Mouse (Mus musculus) natural killer cell, adult 2 months (primary cell): Measurements from ENCODE around the gene Fcer1a.
"Not testable (repeated sequence)": the region's sequence is repeated elsewhere in the genome, so short reads cannot be mapped to it uniquely, and the experiment has no call there.

Experiments
- DNase-seq, 2 experiments: peaks; one replicate each; pipeline ENCODE4 v3.0.0; 2022; ENCODE audit warnings: low spot score in 2 of 2

Fcer1a gene

DNA sequence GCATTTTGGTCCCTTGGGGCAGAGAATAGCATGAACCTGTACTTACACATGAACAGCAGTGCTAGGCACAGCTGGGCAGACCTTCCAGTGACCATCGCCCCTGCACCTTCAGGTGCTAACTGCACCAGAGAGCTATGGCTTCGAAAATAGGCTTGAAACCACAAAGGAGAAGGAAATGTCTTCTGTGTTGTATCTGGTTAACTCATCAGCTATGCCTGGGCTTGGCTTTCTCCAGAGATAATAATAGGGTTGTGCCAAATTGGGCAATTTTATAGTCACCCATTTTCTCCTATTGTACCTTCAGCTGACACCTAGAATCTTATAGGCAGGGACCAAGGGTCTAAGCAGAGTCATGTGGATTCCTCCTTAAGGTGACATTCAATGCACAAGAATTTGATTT lies at the start of gene Fcer1a:
TSS of gene Fcer1a (minus strand) at position 134 of the 400 bp plus-strand sequence.
- DNase-seq: no peak

DNA sequence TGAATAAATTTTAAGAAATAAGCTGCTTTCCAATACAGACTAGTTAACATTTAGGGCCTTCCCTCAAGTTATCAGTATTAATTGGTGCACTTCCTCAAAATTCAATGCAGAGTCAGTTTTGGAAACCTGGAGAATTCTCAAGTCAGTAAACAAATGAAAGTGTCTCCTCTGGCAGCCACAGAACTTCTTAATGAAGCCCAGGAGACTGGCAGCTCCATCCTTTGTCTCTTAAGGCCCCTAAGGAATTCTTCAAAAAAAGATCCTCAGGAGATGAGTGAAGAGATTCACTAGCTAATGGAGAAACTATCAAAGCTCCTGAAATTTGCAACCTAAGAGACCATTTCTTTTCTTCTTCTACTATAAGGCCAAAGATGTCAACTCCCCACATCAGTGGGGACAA lies 38.7 kb upstream of the Fcer1a start, which contains the start of gene Olfr418:
TSS of gene Olfr418 (plus strand) at position 301 of the 400 bp plus-strand sequence.
- no peak for DNase-seq

DNA sequence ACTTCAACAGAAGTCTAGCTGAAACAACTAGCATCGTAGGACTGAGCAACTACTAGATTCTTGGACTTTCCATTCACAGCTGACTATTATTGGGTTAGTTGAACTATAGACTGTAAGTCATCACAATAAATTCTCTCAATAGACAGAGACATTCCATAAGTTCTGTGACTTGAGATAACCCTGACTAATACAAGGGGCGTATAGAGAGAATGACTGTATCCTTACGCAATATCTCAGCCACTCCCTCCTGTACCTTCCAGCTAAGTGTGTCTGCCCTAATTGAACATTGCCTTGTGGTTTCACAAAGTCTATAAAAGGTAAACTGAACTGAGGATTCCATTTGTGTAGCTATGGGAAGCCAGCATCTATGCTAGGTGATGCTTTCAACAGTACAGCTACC lies 22.9 kb upstream of the Fcer1a start:
- DNase-seq: no peak

DNA sequence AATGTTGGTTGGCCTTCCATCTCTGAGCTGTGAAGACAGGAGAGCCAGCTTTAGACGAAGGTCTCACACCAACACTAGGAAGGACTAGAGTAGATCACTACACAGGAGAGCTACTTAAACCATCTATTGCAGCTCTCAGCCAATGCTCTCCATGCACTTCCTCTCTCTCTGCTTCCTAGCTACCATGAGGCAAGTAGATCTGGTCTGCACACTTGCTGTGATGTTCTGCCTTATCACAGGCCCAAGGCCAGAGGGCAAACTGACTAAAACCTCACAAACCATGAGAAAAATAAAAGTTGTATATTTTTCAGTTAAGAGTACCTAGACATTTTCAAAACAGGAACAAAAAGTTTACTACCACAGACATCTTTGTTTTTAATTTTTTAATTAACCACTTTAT lies 10.0 kb upstream of the Fcer1a start:
- not testable (repeated sequence) for DNase-seq

DNA sequence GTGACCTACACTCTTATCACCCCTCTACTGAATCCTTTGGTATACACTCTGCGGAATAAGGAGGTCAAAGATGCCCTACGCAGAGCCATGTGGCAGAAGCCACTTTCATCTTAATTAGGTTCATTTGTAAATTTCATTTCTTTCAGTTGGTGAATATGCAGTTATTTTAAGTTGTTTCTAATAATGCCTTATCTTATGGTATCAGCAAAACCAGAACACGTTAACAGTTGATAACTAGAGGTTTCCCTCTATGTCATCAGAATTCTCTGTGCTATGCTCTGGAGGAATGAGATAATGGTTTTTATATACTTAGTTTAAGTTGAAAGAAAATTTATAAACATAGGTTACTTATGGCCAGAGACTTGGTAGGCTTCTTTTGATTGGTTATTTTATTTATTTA lies 10.5 kb downstream of the Fcer1a start:
- DNase-seq: no peak

DNA sequence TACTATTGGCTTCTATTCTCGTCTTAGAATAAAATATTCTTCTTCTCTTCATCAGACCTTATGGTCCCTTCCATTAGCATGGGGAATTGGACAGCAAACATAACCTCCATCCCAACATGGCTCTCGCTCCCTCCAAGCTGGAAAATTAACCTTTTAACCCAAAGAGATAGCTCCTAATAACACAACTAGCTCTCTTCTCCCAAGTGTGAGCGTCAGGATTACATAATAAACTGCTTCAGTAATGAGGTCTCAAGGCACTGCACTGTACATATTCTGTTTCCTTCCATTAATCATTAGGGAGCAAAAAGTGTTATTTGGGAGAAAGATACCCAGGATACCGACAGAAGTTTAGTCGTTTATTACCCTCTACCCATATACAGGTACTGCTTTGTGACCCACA lies 14.9 kb downstream of the Fcer1a start, which contains the start of gene Olfr1404:
TSS of gene Olfr1404 (plus strand) at position 301 of the 400 bp plus-strand sequence.
- no peak for DNase-seq

DNA sequence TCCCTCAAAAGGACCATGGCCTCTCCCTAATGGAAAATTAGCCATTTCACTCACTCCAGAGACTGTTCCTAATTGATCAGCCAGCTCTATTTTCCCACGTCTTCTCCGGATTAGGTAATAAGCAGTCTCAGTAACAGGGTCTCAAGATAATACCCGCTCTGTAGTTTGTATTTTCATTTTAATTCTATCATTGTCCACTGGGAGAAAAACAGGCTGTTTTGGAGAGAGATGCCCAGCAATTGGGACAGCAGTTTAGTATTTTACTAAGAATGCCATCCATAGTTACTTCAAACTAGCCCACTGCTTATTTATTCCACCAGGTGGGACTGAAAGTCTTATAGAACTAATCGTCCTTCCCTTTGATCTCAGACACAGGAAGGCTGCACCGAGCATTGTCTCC lies 29.5 kb downstream of the Fcer1a start, which contains the start of gene Olfr218:
TSS of gene Olfr218 (plus strand) at position 301 of the 400 bp plus-strand sequence.
- no peak for DNase-seq

DNA sequence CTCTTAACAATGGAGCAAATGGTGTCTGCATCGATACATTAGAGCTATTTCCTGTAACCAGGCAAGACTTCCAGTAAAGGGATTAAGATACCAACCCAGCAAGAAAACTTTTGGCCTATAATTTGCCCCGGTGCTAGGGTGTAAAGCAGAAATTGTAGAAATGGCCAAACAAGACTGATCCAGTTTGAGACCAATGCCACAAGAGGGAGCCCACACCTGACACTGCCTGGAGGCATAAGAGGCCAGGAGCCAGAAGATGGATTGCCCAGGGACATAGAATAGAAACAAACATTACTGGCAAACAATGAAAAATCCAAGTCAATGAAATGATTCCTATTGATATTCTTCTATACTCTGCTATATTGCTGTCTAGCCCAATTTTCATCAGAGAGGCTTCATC lies 30.7 kb downstream of the Fcer1a start:
- no peak for DNase-seq

DNA sequence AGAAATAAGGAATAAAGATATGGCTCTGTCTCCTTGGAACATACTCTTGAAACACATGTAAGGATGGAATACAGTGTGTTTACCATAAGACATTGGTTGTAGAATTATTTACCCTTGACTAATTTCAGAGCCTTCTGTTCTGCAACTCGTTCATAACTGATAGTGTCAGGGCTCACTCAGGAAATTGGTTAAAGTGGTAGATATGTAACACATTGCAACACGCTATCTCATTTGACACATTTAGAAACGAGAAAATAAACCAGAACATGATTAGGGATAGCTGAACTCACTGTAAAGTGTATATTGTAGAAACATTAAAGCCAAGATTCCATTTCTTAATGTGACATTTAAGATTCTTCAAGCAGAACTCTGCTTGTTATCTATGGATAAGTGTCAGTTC lies 35.0 kb downstream of the Fcer1a start:
- DNase-seq: no peak

DNA sequence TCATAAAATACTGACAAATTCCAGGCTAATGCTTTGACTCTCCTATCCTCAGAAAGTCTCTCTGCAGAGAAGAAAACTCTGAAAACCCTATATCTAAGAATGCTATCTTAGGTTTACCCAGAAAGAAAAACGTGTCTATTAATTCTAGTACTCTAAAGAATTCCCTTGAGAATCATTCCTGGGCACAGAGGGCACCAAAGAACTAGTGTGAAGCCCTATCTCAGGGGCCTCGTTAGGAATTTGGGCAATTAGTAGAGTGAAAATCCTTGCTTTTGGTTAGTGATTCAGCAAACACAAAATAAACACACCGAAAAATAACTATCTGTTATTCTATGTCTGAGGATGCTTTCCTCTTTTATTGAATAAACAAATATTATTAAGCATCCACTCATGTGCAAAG lies 36.5 kb downstream of the Fcer1a start, which contains the start of gene Olfr1406:
TSS of gene Olfr1406 (minus strand) at position 101 of the 400 bp plus-strand sequence.
- DNase-seq: no peak

DNA sequence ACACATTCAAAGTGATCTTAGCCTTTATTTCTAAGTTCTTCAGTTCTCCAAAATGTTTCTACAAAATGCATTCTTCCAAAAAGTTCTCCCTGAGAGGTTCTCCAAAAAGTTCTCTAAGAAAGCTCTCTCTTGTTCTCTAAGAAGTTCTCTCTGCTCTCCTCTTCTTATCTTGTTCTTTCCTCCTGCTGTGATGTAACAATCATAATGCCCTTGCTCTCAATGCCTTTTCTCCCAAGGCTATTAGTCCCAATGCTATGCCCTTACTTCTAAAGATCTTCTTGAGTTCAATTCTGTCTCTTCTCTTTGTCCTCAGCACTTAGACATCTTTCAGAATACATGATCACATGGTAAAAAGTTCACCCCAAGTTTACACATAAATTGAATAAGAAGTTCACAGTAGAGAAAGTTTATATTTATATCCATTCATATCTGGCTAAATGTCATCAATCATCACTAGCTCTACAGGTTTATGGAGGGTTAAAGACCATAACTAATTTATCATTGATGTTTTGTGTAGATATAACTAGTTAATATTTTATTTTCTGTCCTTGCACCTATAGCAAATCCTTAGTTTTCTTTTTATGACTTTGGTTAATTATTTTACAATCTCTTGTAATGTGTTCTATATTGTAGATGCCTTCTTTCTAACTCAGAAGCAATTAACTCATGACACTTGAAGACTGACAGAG lies 52.7 kb downstream of the Fcer1a start:
- DNase-seq: no peak
